Mouse (Mus musculus): ENCODE data around the gene Lmbr1l.
"Not testable (repeated sequence)": the region's sequence is repeated elsewhere in the genome, so short reads cannot be mapped to it uniquely, and the experiment has no call there.

The Lmbr1l gene

GRCm38 (mm10) chr15:98934217-98934839 is 16.3 kb upstream of the Lmbr1l start, which contains the start of gene Tuba1b:
Gene Tuba1b (minus strand): TSS chr15:98934565.
- peak; percentile 78 for DNase-seq (ENCODE audit: low spot score)

DNA sequence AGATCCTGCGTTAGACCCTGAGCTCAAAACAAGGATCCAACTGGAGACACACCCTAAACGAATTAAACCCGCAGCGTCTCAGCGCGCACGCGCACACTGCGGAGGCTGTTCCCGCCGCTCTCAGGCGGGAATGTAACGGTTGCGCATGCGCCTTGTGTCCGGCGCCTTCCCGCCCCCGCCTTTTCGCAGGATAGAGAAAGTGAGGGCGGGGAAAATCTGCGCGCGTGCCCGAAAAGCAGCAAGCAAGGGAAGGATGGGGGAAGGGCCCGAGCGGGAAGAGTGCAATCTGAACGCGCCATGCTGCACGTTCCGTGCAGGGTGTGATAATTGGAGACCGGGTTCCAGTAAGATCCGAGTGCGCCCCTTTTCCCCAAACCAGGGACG is 15.8 kb upstream of the Lmbr1l start:
- DNase-seq (ENCODE audit: low spot score) = peak; percentile 85

- not testable (repeated sequence) for DNase-seq (ENCODE audit: low spot score)
Measured at GRCm38 (mm10) chr15:98933004-98933671, 15.1 kb upstream of the Lmbr1l start.

DNA sequence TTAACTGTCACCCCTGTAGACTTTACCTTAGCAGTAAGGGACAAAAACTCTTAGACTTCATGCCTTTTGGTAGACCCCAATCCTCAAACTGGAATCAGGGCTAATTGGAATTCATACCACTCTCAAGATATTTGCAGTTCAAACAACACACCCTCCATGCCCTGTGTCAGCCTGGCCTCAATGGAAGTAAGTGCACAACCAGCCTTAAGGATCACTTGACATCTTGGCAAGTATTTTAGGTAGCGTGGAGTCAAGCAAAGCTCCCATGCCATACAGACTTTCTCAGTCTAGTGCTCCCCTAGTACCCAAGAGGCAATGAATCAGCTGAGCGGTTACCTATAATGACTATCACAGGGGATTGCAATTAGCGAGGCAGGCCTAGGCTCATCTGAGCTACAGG is 13.0 kb upstream of the Lmbr1l start:
- DNase-seq (ENCODE audit: low spot score) = no peak

- DNase-seq (ENCODE audit: low spot score) = no peak
Measured at GRCm38 (mm10) chr15:98930017-98930734, 12.1 kb upstream of the Lmbr1l start.

- DNase-seq (ENCODE audit: low spot score) = no peak
Measured at GRCm38 (mm10) chr15:98928598-98929240, 10.7 kb upstream of the Lmbr1l start.

DNA sequence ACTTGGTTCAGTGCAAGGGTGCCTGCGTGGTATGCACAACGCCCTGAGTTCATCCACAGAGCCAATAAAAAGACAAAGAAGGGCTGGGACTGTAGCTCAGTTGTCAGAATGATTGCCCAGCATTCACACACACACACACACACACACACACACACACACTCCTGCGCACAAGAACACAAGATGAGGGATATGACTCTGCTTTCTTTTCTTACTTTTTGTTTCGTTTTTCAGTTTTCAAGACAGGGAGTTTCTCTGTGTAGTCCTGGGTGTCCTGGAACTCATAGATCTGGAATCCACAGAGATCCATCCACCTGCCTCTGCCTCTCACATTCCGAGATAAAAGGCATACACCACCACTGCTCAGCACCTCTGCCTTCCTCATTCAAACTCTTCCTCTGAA is 9.5 kb upstream of the Lmbr1l start:
- no peak for DNase-seq (ENCODE audit: low spot score)

- no peak for DNase-seq (ENCODE audit: low spot score)
Measured at GRCm38 (mm10) chr15:98924682-98925081, 6.7 kb upstream of the Lmbr1l start.

- DNase-seq (ENCODE audit: low spot score) = no peak
Measured at GRCm38 (mm10) chr15:98923031-98923537, 5.1 kb upstream of the Lmbr1l start.

- DNase-seq (ENCODE audit: low spot score) = no peak
Measured at GRCm38 (mm10) chr15:98922581-98922980, 4.5 kb upstream of the Lmbr1l start.

GRCm38 (mm10) chr15:98921510-98921909 is 3.5 kb upstream of the Lmbr1l start:
- DNase-seq (ENCODE audit: low spot score) = no peak

DNA sequence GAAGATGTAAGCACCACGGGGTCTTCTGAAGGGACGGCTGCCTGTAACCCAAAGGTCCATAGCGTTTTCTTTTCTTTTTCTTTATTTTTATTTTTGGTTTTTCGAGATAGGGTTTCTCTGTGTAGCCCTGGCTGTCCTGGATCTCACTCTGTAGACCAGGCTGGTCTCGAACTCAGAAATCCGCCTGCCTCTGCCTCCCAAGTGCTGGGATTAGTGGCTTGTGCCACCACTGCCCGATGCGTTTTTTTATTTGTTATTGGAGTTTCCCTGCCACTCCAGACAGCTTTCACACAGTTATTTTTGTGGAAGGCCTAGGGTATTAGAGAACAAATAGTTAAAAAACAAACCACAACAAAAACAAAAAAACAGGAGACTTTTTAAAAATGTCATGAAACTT is 466 bp upstream of the Lmbr1l start:
- DNase-seq (ENCODE audit: low spot score) = not testable (repeated sequence)

GRCm38 (mm10) chr15:98917091-98917490 is 940 bp downstream of the Lmbr1l start:
- DNase-seq (ENCODE audit: low spot score) = no peak

GRCm38 (mm10) chr15:98916016-98916415 is 2.0 kb downstream of the Lmbr1l start:
- no peak for DNase-seq (ENCODE audit: low spot score)

DNA sequence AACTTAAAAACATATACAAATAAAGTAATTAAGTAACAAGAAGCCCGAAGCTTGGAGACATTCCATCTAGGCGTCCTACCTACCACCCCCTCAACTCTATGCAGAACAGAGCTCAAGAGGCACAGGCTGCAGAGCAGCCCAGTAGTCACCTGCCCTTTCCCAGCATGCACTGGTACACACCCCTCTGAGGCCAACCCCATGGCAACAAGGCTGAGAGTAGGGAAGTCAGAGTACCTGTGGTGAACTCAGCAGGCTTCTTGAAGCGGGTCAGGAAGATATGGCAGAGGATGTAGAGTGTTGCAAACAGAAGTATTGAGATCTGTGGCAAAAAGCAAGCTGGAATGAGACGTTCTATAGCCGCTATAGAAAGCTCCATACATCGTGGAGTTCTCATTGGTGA is 3.1 kb downstream of the Lmbr1l start:
- no peak for DNase-seq (ENCODE audit: low spot score)

DNA sequence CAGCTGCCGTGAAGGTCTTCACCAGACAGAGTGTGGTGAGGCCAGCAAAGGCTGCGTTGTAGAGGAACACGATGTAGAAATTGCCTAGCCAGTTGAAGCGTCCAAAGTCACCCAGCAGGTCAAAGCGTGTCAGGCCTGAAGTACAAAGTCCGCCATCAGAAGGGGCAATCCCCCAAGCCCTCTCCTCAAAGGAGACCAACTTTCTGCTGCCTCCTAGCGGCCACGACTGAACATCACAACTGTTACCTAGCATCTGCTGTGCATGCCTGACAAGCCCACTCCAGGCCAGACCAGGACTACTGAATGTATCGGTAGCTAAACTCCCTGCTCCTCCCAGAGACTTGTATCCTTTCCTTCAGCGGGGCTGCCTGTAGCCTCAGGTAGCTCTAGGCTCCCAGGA is 13.3 kb downstream of the Lmbr1l start:
- no peak for DNase-seq (ENCODE audit: low spot score)

DNA sequence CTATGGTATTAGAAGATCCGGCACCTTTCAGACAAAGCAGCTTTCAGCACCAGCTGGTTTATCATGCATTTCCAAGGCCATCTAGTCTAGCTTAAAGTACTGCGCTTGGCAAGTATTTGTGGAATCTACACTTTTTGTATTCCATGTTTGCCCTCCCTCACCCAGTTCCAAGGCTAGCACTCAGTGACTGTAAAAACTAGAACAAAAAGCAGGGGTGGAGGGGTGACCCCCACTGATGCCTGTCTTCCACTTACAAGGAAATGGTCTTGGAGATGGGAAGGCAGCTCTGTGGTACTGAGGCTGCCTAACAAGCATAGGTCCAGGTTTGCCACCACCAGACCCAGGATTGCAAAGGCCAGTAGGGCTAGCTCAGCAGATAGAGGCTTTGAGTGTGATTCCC is 15.4 kb downstream of the Lmbr1l start:
- no peak for DNase-seq (ENCODE audit: low spot score)

DNA sequence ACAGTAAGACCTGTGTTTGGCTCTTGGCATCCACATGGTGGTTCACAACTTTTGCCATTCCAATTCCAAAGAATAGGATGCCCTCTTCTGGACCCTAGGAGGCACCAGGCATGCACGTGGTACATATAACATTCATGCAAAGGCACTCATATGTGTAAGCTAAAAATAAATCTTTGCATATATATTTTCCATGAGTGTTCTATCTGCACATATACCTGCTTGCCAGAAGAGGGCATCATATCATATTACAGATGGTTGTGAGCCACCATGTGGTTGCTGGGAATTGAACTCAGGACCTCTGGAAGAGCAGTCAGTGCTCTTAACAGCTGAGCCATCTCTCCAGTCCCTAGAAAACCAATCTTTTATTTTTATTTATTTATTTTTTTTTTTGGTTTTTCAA is 16.5 kb downstream of the Lmbr1l start:
- no peak for DNase-seq (ENCODE audit: low spot score)

- no peak for DNase-seq (ENCODE audit: low spot score)
Measured at GRCm38 (mm10) chr15:98897928-98898800, 19.9 kb downstream of the Lmbr1l start, which contains the start of gene Dhh. Gene Dhh (minus strand): TSS chr15:98898540.

- DNase-seq (ENCODE audit: low spot score) = no peak
Measured at GRCm38 (mm10) chr15:98897495-98897894, 20.5 kb downstream of the Lmbr1l start.

Measured in layer of hippocampus, adult 9-10 months (tissue).